Mouse (Mus musculus) cerebral cortex, adult 2 months (tissue): Measurements from ENCODE around the gene Vmn2r63.

ENCODE experiments used
- WGBS: fragments of 180-500 bp; shearing (Covaris S2); methylation state at CpG from one replicate; pipeline ENCODE4 v1.1.7; 2018; 5-methylcytosine and 5-hydroxymethylcytosine counted together

The Vmn2r63 gene

DNA sequence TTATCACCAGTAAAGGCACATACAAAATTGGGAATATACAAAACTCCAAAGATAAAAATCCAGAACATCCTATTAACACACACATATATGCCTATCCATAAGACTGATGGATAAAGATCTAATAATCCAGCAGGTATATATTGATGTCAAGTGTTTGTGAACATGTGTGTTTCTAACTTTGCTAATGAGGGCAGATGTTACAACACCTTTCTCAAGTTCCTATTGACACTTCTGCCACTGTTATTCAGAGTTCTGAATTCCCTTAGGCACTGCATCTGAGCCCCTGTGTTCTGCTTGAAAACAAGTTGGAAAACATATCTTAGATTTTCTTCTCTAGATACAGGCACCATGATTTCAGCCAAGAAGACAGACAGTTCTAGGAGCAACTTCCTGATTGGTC lies at the start of gene Vmn2r63:
Gene Vmn2r63 (minus strand): TSS at position 101 of the 400 bp plus-strand sequence.

DNA sequence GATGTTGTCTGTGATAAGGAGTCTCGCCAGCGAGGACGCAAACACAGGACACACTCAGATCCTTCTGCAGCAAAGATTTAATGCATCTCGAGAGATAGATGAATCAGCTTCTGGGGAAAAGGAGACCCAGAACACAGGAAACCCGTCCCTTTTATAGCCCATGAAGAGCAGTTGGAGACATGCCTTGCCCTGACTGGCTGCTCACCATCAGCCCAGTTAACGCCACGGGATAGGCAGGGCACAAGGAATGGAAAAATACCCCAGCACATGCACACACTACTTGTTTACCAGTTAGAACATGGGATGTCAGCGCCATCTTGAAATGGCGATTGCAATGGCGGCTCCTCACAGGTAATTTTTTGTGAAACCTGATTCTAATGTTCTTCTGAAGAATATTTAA lies 47.1 kb upstream of the Vmn2r63 start:
- WGBS: 90% methylated on average over 10 of the region's 10 CpGs

DNA sequence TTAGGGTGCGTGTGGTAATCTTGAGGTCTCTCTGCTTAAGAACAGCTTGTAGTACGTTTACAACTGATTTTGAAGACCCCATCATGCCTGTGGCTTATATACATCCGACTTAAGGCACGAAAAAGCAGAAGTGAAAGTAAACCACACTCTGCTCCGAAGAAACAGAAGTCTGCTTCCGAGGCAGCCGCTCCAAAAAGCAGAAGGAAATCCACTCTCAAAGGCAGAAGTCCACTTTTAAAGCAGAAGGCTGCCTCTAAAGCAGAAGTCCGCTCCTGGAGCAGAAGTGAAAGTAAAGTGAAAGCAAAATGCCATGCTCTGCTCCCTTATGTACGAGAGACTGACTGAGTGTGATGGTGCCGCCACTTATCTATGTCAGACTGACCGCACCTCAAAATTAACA lies 46.5 kb upstream of the Vmn2r63 start:
- WGBS: 81% methylated on average over 11 of the region's 11 CpGs

DNA sequence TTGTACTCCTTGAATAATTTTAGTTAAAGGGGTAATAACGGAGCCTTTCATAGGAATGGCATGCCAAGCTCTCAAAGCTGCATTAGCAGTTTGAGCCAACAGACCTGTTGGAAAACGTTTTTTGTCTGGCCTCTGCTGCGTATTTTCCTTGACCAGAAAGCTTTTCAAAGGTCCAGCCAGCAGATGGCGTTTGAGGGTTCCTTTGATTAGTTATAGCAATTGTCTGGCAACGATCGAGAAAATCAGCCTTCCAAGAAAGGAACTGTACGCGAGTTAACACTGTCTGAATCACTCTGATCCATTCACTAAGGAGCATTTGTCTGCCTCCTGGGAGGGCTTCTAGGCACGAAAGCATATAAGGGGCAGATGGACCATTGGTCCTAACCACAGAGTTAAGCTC lies 31.6 kb upstream of the Vmn2r63 start:
- 68% methylated on average over 9 of the region's 9 CpGs for WGBS

DNA sequence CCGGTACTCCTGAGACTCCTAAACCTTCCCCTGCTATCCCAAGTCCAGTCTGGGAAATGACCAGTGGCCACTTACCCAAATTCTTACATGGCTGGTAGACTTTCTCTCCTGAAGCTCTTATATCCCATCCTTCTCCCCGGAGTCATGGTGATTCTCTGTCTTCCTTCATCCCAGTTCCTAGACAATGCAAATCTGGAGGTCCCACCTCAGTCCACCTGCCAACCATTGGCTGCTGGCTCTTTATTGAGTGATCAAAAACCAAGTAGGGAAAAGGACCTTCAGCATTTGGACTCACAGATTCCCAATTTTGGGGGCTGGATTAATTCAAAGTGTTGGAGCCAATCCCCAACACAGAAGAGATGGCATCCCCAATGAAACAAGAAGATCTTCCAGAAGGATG lies 35.6 kb downstream of the Vmn2r63 start:
- WGBS: 87% methylated on average over 2 of the region's 2 CpGs

DNA sequence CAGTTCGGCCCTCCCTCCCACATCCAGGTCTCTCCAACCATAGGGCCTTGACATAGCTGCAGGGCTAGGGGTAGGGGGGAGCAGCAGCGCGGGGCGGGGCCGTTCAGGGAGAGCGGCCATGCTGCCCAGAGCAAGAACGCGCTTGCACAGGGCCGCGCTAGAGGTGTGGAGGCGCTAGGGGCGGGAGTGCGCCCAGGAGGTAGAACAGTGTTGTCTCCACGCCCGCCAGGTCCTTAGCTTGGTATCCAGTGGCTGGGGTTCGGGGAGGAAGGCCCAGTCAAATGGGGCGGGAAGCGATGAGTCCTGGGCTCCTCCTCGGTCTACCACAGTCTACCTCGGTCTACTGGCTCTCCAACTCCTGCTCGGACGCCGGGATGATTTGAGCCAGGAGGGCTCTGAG lies 55.5 kb downstream of the Vmn2r63 start:
- 54% methylated on average over 23 of the region's 23 CpGs for whole genome bisulfite sequencing

DNA sequence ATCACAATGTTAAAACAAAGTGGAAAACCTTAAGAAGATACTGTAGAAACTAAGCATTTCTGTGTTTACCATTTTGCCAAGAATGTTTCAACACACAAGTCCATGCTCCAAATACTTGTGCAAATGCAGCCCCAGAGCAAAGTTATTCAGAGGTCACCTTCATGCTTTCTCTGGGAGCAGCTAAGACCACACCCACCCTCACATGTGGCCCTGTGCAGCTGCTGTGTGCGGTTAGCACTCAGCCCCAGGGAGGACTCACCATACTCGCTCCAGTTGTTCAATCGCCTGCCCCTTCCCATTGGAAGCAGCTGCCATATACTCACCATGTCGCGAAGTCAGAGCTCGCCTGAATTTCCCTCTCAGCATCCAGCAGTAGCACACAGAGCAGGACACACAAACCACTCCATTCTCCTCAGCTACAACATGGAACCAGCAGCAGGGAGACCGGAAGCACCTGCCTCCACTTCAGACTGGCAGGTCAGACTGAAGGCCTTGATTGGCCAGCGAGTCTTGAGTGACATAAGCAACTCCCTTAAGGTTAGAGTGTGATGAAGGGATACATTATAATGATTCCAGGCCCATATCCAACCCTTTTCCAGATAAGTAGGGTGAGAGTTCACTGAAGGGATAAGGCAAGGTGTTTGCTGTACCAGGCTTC lies 66.7 kb downstream of the Vmn2r63 start, which contains the start of gene Gm2381:
Gene Gm2381 (minus strand): TSS at position 434 of the 658 bp plus-strand sequence.
- WGBS: 76% methylated on average over 8 of the region's 8 CpGs
